In genomic region chr13:101757801-101758422, GRCm38 (mm10) we compare ENCODE assay signal across 14 mouse cellular contexts. TPM values are rescaled to one million over a fixed set of nuclear protein-coding genes. Genes with fewer than 3 reads are reported as not detected.
DNase-seq lines count a peak whose midpoint lies in the region; ATAC-seq and TF ChIP-seq lines count a peak whose summit lies in the region.
"Had no signal": no experiment of that assay in that cellular context is flagged by ENCODE, and none has a peak within 500 bp of the region (broad histone marks: within the 10 kb centered on the region; RNA-seq: fewer than 3 reads in every experiment).

No protein-coding gene starts in this region.

- no peak overlapping the region for H3K4me2 ChIP-seq in forebrain, embryonic 14.5 days (ENCODE audit: low read length)
- H3K4me2 ChIP-seq in forebrain, embryonic 11.5 days (ENCODE audit: low read depth, low read length, severe bottlenecking) = no peak overlapping the region
- no peak overlapping the region for H3K4me2 ChIP-seq in lung, embryonic 14.5 days
- H3K4me2 ChIP-seq in heart, embryonic 14.5 days (ENCODE audit: low read length) = peak overlapping the region; percentile 47
- H3K4me2 ChIP-seq: limb, embryonic 13.5 days had no signal

- H3K27ac ChIP-seq in forebrain, embryonic 14.5 days (ENCODE audit: low read depth, low read length) = no peak overlapping the region
- H3K27ac ChIP-seq in forebrain, embryonic 11.5 days (ENCODE audit: low read depth, low read length) = no peak overlapping the region
- 0 out of 2 replicates have a peak overlapping the region, but pooled peaks have one; percentile 9 for H3K27ac ChIP-seq in lung, embryonic 14.5 days (ENCODE audit: low read depth)
- 0 out of 4 replicates have a peak overlapping the region, but pooled peaks have one; percentile 0 to 1 for H3K27ac ChIP-seq in heart, embryonic 14.5 days (replicated peaks in 1 of 2; ENCODE audit: control insufficient read depth in 1 of 2, insufficient read depth in 1 of 2, low read depth in 2 of 2, low read length in 2 of 2)
- H3K27ac ChIP-seq: limb, embryonic 13.5 days had no signal

- H3K9ac ChIP-seq in forebrain, embryonic 14.5 days (ENCODE audit: low read length) = no peak overlapping the region
- no peak overlapping the region for H3K9ac ChIP-seq in forebrain, embryonic 11.5 days (ENCODE audit: low read length)
- H3K9ac ChIP-seq in lung, embryonic 14.5 days = no peak overlapping the region
- no peak overlapping the region for H3K9ac ChIP-seq in heart, embryonic 14.5 days (ENCODE audit: low read length)
- H3K9ac ChIP-seq: limb, embryonic 13.5 days had no signal

- peaks cover 12% of the 10 kb centered on the region; the same call in 1 of the 2 replicates for H3K36me3 ChIP-seq in forebrain, embryonic 14.5 days (ENCODE audit: control insufficient read depth, insufficient read depth, low read length)
- no peaks in the 10 kb centered on the region; the same call in 1 of the 2 replicates for H3K36me3 ChIP-seq in forebrain, embryonic 11.5 days (ENCODE audit: control insufficient read depth, insufficient read depth, low read length)
- H3K36me3 ChIP-seq in lung, embryonic 14.5 days (ENCODE audit: insufficient read depth) = peaks cover 17% of the 10 kb centered on the region; the same call in 1 of the 2 replicates
- H3K36me3 ChIP-seq in heart, embryonic 14.5 days (ENCODE audit: control insufficient read depth, insufficient read depth, low read length) = peaks cover 29% of the 10 kb centered on the region

- no peak for TF ChIP-seq CTCF in lung, embryonic 14.5 days (IDR thresholded peaks at IDR 0.05; ENCODE audit: low read depth)

- peak; percentile 62 for DNase-seq in forebrain, embryonic 14.5 days (ENCODE audit: low spot score)
- no peak for DNase-seq in forebrain, embryonic 11.5 days (ENCODE audit: low spot score)
- DNase-seq in lung, embryonic 14.5 days = no peak
- no peak for DNase-seq in lung, postnatal 14 days
- no peak for DNase-seq in left cerebral cortex, adult 18-20 months (ENCODE audit: low spot score in 2 of 2)
- no peak for DNase-seq in ovary, postnatal 14 days (ENCODE audit: low spot score)
- DNase-seq: adrenal gland, adult 8-10 months; gastrocnemius, postnatal 14 days; thymus, adult 2 months had no signal

- no peaks in the 10 kb centered on the region for H3K9me3 ChIP-seq in forebrain, embryonic 14.5 days (replicated peaks; ENCODE audit: control insufficient read depth, low read length)
- H3K9me3 ChIP-seq in forebrain, embryonic 11.5 days (ENCODE audit: control insufficient read depth, low read length) = no peaks in the 10 kb centered on the region
- no peaks in the 10 kb centered on the region for H3K9me3 ChIP-seq in lung, embryonic 14.5 days (ENCODE audit: low read depth, low read length)
- no peaks in the 10 kb centered on the region for H3K9me3 ChIP-seq in heart, embryonic 14.5 days (ENCODE audit: control insufficient read depth, low read length)
- H3K9me3 ChIP-seq: limb, embryonic 13.5 days had no signal

- H3K4me1 ChIP-seq in forebrain, embryonic 14.5 days (ENCODE audit: control insufficient read depth, insufficient read depth, low read length) = peaks cover 15% of the 10 kb centered on the region; the same call in 1 of the 2 replicates
- H3K4me1 ChIP-seq in forebrain, embryonic 11.5 days (replicated peaks; ENCODE audit: control insufficient read depth, insufficient read depth, low read length) = peaks cover 11% of the 10 kb centered on the region
- peaks cover 38% of the 10 kb centered on the region for H3K4me1 ChIP-seq in lung, embryonic 14.5 days (ENCODE audit: insufficient read depth)
- peaks cover 38 to 80% of the 10 kb centered on the region in 2 experiments for H3K4me1 ChIP-seq in heart, embryonic 14.5 days (ENCODE audit: control insufficient read depth in 2 of 2, insufficient read depth in 2 of 2, low read length in 2 of 2)

- H3K27me3 ChIP-seq in forebrain, embryonic 14.5 days (replicated peaks; ENCODE audit: control insufficient read depth, insufficient read depth, low read length) = no peaks in the 10 kb centered on the region
- no peaks in the 10 kb centered on the region for H3K27me3 ChIP-seq in forebrain, embryonic 11.5 days (ENCODE audit: control insufficient read depth, insufficient read depth, low read length)
- H3K27me3 ChIP-seq in lung, embryonic 14.5 days (ENCODE audit: insufficient read depth, low read length) = no peaks in the 10 kb centered on the region
- H3K27me3 ChIP-seq in heart, embryonic 14.5 days (ENCODE audit: control insufficient read depth, insufficient read depth, low read length) = no peaks in the 10 kb centered on the region
- H3K27me3 ChIP-seq: Patski had no signal

- WGBS in forebrain, embryonic 14.5 days = 72% methylated on average over 22 of the region's 22 CpGs
- 86% methylated on average over 22 of the region's 22 CpGs for WGBS in forebrain, embryonic 11.5 days
- WGBS in lung, embryonic 14.5 days = 45% methylated on average over 22 of the region's 22 CpGs
- WGBS in heart, embryonic 14.5 days = 26% methylated on average over 22 of the region's 22 CpGs

- peak; percentile 75 for ATAC-seq in forebrain, embryonic 14.5 days
- no peak for ATAC-seq in forebrain, embryonic 11.5 days (replicated peaks; ENCODE audit: low FRiP score)
- ATAC-seq in lung, embryonic 14.5 days (ENCODE audit: insufficient read depth) = no peak
- peak; percentile 66; the same call in 1 of the 2 replicates for ATAC-seq in heart, embryonic 14.5 days (ENCODE audit: insufficient number of reproducible peaks, insufficient read depth, low FRiP score, low read depth)
- ATAC-seq: CD4-positive, CD25-positive, alpha-beta regulatory T cell, adult 4 months; intestine, embryonic 16.5 days; Patski had no signal

- H3K4me3 ChIP-seq in forebrain, embryonic 14.5 days (ENCODE audit: low read depth, low read length) = no peak overlapping the region
- H3K4me3 ChIP-seq in forebrain, embryonic 11.5 days (ENCODE audit: low read depth, low read length) = no peak overlapping the region
- H3K4me3 ChIP-seq in lung, embryonic 14.5 days (ENCODE audit: low read depth, low read length) = no peak overlapping the region
- H3K4me3 ChIP-seq in heart, embryonic 14.5 days (ENCODE audit: control insufficient read depth in 1 of 2, insufficient read depth in 1 of 2, low read depth in 1 of 2, low read length in 2 of 2) = peak overlapping the region in 1 of 2 experiments; percentile 6; a peak in 1 of 4 replicates
- H3K4me3 ChIP-seq: limb, embryonic 13.5 days had no signal

RNA-seq across cellular contexts. Expression of gene Pik3r1, which starts 10.1 kb away (rescaled TPM):
- 26.8 and 41.6 TPM in 2 replicates for polyA plus RNA-seq in forebrain, embryonic 14.5 days (2014; fragmentation: Nextera tagmentation; extraction: Ambion mirVana)
- polyA plus RNA-seq in forebrain, embryonic 11.5 days (2014; fragmentation: Nextera tagmentation; extraction: Ambion mirVana) = 16.5 and 18.3 TPM in 2 replicates
- 33.4 and 36.5 TPM in 2 replicates for polyA plus RNA-seq in lung, embryonic 14.5 days (2014; fragmentation: Nextera tagmentation; extraction: Ambion mirVana)
- 23.2 and 26.2 TPM in 2 replicates for polyA plus RNA-seq in heart, embryonic 14.5 days (2014; fragmentation: Nextera tagmentation; extraction: Ambion mirVana)
- 100 to 1,000 TPM; 120 to 129 TPM for total RNA-seq in left cerebral cortex, adult 18-20 months (2021)

Comparison
In these comparisons a context has a peak if more than half of its experiments do, and no peak if none do; other contexts are left out.
1. ATAC-seq: peak in forebrain, embryonic 14.5 days (single experiment) and heart, embryonic 14.5 days (single experiment); none in forebrain, embryonic 11.5 days (single experiment) and lung, embryonic 14.5 days (single experiment).
2. H3K27ac ChIP-seq: peak in lung, embryonic 14.5 days (single experiment) and heart, embryonic 14.5 days (2 of 2); none in forebrain, embryonic 14.5 days (single experiment) and forebrain, embryonic 11.5 days (single experiment).